Mouse (Mus musculus): ENCODE data around the gene Myadml2.

- TF ChIP-seq POLR2A (IDR thresholded peaks at IDR 0.05; ENCODE audit: insufficient read depth, low read length): no peak
- peak; percentile 68; the same call in 1 of the 2 replicates for TF ChIP-seq EP300 (IDR thresholded peaks at IDR 0.05; ENCODE audit: insufficient read depth, low read depth, low read length)
- no peak for TF ChIP-seq CTCF (IDR thresholded peaks at IDR 0.05; ENCODE audit: low read depth, low read length)
Observed at GRCm38 (mm10) chr11:120648001-120648476, at the start of gene Myadml2.
